Mouse (Mus musculus): ENCODE measurements around the gene Lrrk1. TPM values are rescaled to one million over a fixed set of nuclear protein-coding genes. Genes with fewer than 3 reads are reported as not detected.

Gene Lrrk1
- not detected in 2 replicates for total RNA-seq (2014; fragmentation: Nextera tagmentation)
- 0.12 and 0.22 TPM in 2 replicates for total RNA-seq (2017)
- not detected in 2 replicates for polyA plus RNA-seq (2012)

- Histone ChIP-seq H3K36me3 (replicated peaks) (no peaks in the 10 kb centered on the region), H3K4me3 (ENCODE audit: low read depth, low read length) (no peak within 1 kb of the TSS), H3K4me1 (ENCODE audit: insufficient read depth, low read depth, low read length) (no peaks in the 10 kb centered on the region), H3K27me3 (ENCODE audit: insufficient read depth, low read length) (no peaks in the 10 kb centered on the region), H3K9me3 (replicated peaks) (0 out of 2 replicates have a peak, but pooled peaks cover 3% of the 10 kb centered on the region)
- ATAC-seq (ENCODE audit: extremely low read depth, insufficient number of reproducible peaks, low FRiP score, poor library complexity, severe bottlenecking) = no peak
- TF ChIP-seq GATA1 (IDR thresholded peaks at IDR 0.05; ENCODE audit: borderline replicate concordance, low read length) (no peak), GATA2 (IDR thresholded peaks at IDR 0.05; ENCODE audit: borderline replicate concordance, low read depth, low read length) (no peak), POLR2AphosphoS5 (IDR thresholded peaks at IDR 0.05; ENCODE audit: insufficient replicate concordance, low read depth, low read length) (no peak), TAL1 (conservative IDR thresholded peaks at IDR 0.05; ENCODE audit: low read depth, low read length) (no peak), CTCF (IDR thresholded peaks at IDR 0.05; ENCODE audit: low read depth, low read length) (no peak)
- DNase-seq (ENCODE audit: low spot score) = no peak
Observed at GRCm38 (mm10) chr7:66387813-66388521, at the start of gene Lrrk1. Gene Lrrk1 (minus strand): TSS chr7:66388350.

- no peak for TF ChIP-seq POLR2AphosphoS5 (IDR thresholded peaks at IDR 0.05; ENCODE audit: insufficient replicate concordance, low read depth, low read length)
- TF ChIP-seq CTCF (IDR thresholded peaks at IDR 0.05; ENCODE audit: low read depth, low read length) = peak; percentile 97
- ATAC-seq (ENCODE audit: extremely low read depth, insufficient number of reproducible peaks, low FRiP score, poor library complexity, severe bottlenecking) (no peak), DNase-seq (ENCODE audit: low spot score) (peak; percentile 14)
- no peak overlapping the region for H3K4me3 ChIP-seq (ENCODE audit: low read depth, low read length)
- H3K36me3 ChIP-seq (replicated peaks) = no peaks in the 10 kb centered on the region
- no peaks in the 10 kb centered on the region for H3K9me3 ChIP-seq (replicated peaks)
- no peaks in the 10 kb centered on the region for H3K4me1 ChIP-seq (ENCODE audit: insufficient read depth, low read depth, low read length)
- H3K27me3 ChIP-seq (ENCODE audit: insufficient read depth, low read length) = no peaks in the 10 kb centered on the region
Observed at GRCm38 (mm10) chr7:66434453-66434935, 46.3 kb upstream of the Lrrk1 start.

GRCm38 (mm10) chr7:66427437-66428161, 39.4 kb upstream of the Lrrk1 start, which contains the start of gene Aldh1a3:
Gene Aldh1a3 (minus strand): TSS chr7:66427517.
- H3K4me1 ChIP-seq (ENCODE audit: insufficient read depth, low read depth, low read length) = no peaks in the 10 kb centered on the region
- no peak within 1 kb of the TSS for H3K4me3 ChIP-seq (ENCODE audit: low read depth, low read length)
- H3K9me3 ChIP-seq (replicated peaks) = no peaks in the 10 kb centered on the region
- ATAC-seq (ENCODE audit: extremely low read depth, insufficient number of reproducible peaks, low FRiP score, poor library complexity, severe bottlenecking) = no peak
- TF ChIP-seq TAL1 (conservative IDR thresholded peaks at IDR 0.05; ENCODE audit: low read depth, low read length) (no peak), GATA2 (IDR thresholded peaks at IDR 0.05; ENCODE audit: borderline replicate concordance, low read depth, low read length) (no peak), POLR2AphosphoS5 (IDR thresholded peaks at IDR 0.05; ENCODE audit: insufficient replicate concordance, low read depth, low read length) (no peak), CTCF (IDR thresholded peaks at IDR 0.05; ENCODE audit: low read depth, low read length) (no peak), GATA1 (IDR thresholded peaks at IDR 0.05; ENCODE audit: borderline replicate concordance, low read length) (no peak)
- no peak for DNase-seq (ENCODE audit: low spot score)
- H3K27me3 ChIP-seq (ENCODE audit: insufficient read depth, low read length) = no peaks in the 10 kb centered on the region
- H3K36me3 ChIP-seq (replicated peaks) = no peaks in the 10 kb centered on the region

GRCm38 (mm10) chr7:66427053-66427436, 38.9 kb upstream of the Lrrk1 start:
- Histone ChIP-seq H3K4me3 (ENCODE audit: low read depth, low read length) (no peak overlapping the region), H3K36me3 (replicated peaks) (no peaks in the 10 kb centered on the region), H3K9me3 (replicated peaks) (no peaks in the 10 kb centered on the region), H3K27me3 (ENCODE audit: insufficient read depth, low read length) (no peaks in the 10 kb centered on the region), H3K4me1 (ENCODE audit: insufficient read depth, low read depth, low read length) (no peaks in the 10 kb centered on the region)
- ATAC-seq (ENCODE audit: extremely low read depth, insufficient number of reproducible peaks, low FRiP score, poor library complexity, severe bottlenecking) = no peak
- DNase-seq (ENCODE audit: low spot score) = no peak
- TF ChIP-seq POLR2AphosphoS5 (IDR thresholded peaks at IDR 0.05; ENCODE audit: insufficient replicate concordance, low read depth, low read length) (no peak), CTCF (IDR thresholded peaks at IDR 0.05; ENCODE audit: low read depth, low read length) (no peak), GATA2 (IDR thresholded peaks at IDR 0.05; ENCODE audit: borderline replicate concordance, low read depth, low read length) (no peak), TAL1 (conservative IDR thresholded peaks at IDR 0.05; ENCODE audit: low read depth, low read length) (no peak), GATA1 (IDR thresholded peaks at IDR 0.05; ENCODE audit: borderline replicate concordance, low read length) (no peak)

GRCm38 (mm10) chr7:66421903-66422302, 33.8 kb upstream of the Lrrk1 start:
- Histone ChIP-seq H3K27me3 (ENCODE audit: insufficient read depth, low read length) (no peaks in the 10 kb centered on the region), H3K36me3 (replicated peaks) (no peaks in the 10 kb centered on the region), H3K4me3 (ENCODE audit: low read depth, low read length) (no peak overlapping the region), H3K9me3 (replicated peaks) (no peaks in the 10 kb centered on the region), H3K4me1 (ENCODE audit: insufficient read depth, low read depth, low read length) (no peaks in the 10 kb centered on the region)
- ATAC-seq (ENCODE audit: extremely low read depth, insufficient number of reproducible peaks, low FRiP score, poor library complexity, severe bottlenecking) = no peak
- DNase-seq (ENCODE audit: low spot score) = no peak
- TF ChIP-seq POLR2AphosphoS5 (IDR thresholded peaks at IDR 0.05; ENCODE audit: insufficient replicate concordance, low read depth, low read length) (no peak), GATA2 (IDR thresholded peaks at IDR 0.05; ENCODE audit: borderline replicate concordance, low read depth, low read length) (no peak), TAL1 (conservative IDR thresholded peaks at IDR 0.05; ENCODE audit: low read depth, low read length) (no peak), CTCF (IDR thresholded peaks at IDR 0.05; ENCODE audit: low read depth, low read length) (no peak), GATA1 (IDR thresholded peaks at IDR 0.05; ENCODE audit: borderline replicate concordance, low read length) (no peak)

GRCm38 (mm10) chr7:66418981-66419380, 30.8 kb upstream of the Lrrk1 start:
- TF ChIP-seq GATA1 (IDR thresholded peaks at IDR 0.05; ENCODE audit: borderline replicate concordance, low read length) (no peak), CTCF (IDR thresholded peaks at IDR 0.05; ENCODE audit: low read depth, low read length) (no peak), TAL1 (conservative IDR thresholded peaks at IDR 0.05; ENCODE audit: low read depth, low read length) (no peak), POLR2AphosphoS5 (IDR thresholded peaks at IDR 0.05; ENCODE audit: insufficient replicate concordance, low read depth, low read length) (no peak)
- H3K4me3 ChIP-seq (ENCODE audit: low read depth, low read length) = no peak overlapping the region
- DNase-seq (ENCODE audit: low spot score) (no peak), ATAC-seq (ENCODE audit: extremely low read depth, insufficient number of reproducible peaks, low FRiP score, poor library complexity, severe bottlenecking) (no peak)
- no peaks in the 10 kb centered on the region for H3K9me3 ChIP-seq (replicated peaks)
- H3K27me3 ChIP-seq (ENCODE audit: insufficient read depth, low read length) = no peaks in the 10 kb centered on the region
- no peaks in the 10 kb centered on the region for H3K36me3 ChIP-seq (replicated peaks)
- H3K4me1 ChIP-seq (ENCODE audit: insufficient read depth, low read depth, low read length) = no peaks in the 10 kb centered on the region

All from G1E (cell line).